Mouse (Mus musculus) cortical plate, adult 2 months (tissue): ENCODE results near the gene Rreb1.

Experiments
- CTCF ChIP-seq: fragments of 200-500 bp; IDR thresholded peaks from 2 replicates; pipeline ENCODE4 v1.5.1; 2011; ENCODE audit warnings: mild to moderate bottlenecking, control low read depth, low read length; ENCODE audit not compliant: insufficient read depth; ENCODE audit errors: extremely low read depth
- POLR2A ChIP-seq: fragments of 200-500 bp; IDR thresholded peaks from 2 replicates; pipeline ENCODE4 v1.6.1; 2011; ENCODE audit warnings: mild to moderate bottlenecking, low read length, control low read depth; ENCODE audit not compliant: insufficient read depth; ENCODE audit errors: extremely low read depth

- TF ChIP-seq POLR2A (no peak), CTCF (no peak)
Observed at GRCm38 (mm10) chr13:37974036-37974435, 195.8 kb downstream of the Rreb1 start.
